Mouse (Mus musculus) liver, embryonic 16.5 days (tissue): Measurements from ENCODE around the gene Lrrc61. TPM values are rescaled to one million over a fixed set of nuclear protein-coding genes. Genes with fewer than 3 reads are reported as not detected.
A peak's percentile ranks its signal among the peaks of the same experiment; 100 is the strongest.

Experiments used
- ATAC-seq: fragments of 200-750 bp; cut with Nextera tagmentation; 2 replicates; pipeline ENCODE4 v1.8.0; 2017; ENCODE audit warnings: low read depth, mild to moderate bottlenecking, moderate number of reproducible peaks, moderate library complexity
- H3K27ac ChIP-seq: fragments of 300-500 bp; sonication (generic); 2 replicates; pipeline ENCODE4 v1.5.1; 2014; ENCODE audit warnings: mild to moderate bottlenecking, low read length
- H3K27me3 ChIP-seq: fragments of 300-500 bp; sonication (generic); 2 replicates; pipeline ENCODE4 v1.6.1; 2014; ENCODE audit warnings: low read depth, low read length, mixed read lengths; ENCODE audit not compliant: control insufficient read depth, insufficient read depth
- H3K36me3 ChIP-seq: fragments of 300-500 bp; sonication (generic); 2 replicates; pipeline ENCODE4 v1.6.1; 2014; ENCODE audit warnings: mild to moderate bottlenecking; ENCODE audit not compliant: control insufficient read depth, insufficient read depth
- H3K4me1 ChIP-seq: fragments of 300-500 bp; sonication (generic); 2 replicates; pipeline ENCODE4 v1.6.1; 2014; ENCODE audit warnings: low read depth, low read length, mixed read lengths; ENCODE audit not compliant: control insufficient read depth
- H3K4me2 ChIP-seq: fragments of 300-500 bp; sonication (generic); 2 replicates; pipeline ENCODE4 v1.6.1; 2014; ENCODE audit warnings: low read depth, low read length, mixed read lengths
- H3K4me3 ChIP-seq: fragments of 300-500 bp; sonication (generic); 2 replicates; pipeline ENCODE4 v1.5.1; 2014; ENCODE audit warnings: low read depth, mild to moderate bottlenecking, low read length
- H3K9ac ChIP-seq: fragments of 300-500 bp; sonication (generic); 2 replicates; pipeline ENCODE4 v1.6.1; 2014; ENCODE audit warnings: low read depth, low read length
- H3K9me3 ChIP-seq: fragments of 300-500 bp; sonication (generic); replicated peaks from 2 replicates; pipeline ENCODE4 v1.6.1; 2016; ENCODE audit warnings: low read length; ENCODE audit not compliant: control insufficient read depth
- WGBS: fragments of 180-500 bp; shearing (Covaris S2); extraction: QIAGEN DNeasy Blood & Tissue Kit; methylation state at CpG from one replicate; pipeline ENCODE4 v1.1.7; 2014; ENCODE audit not compliant: insufficient replicate concordance; 5-methylcytosine and 5-hydroxymethylcytosine counted together
- polyA plus RNA-seq: library from polyadenylated mRNA; unstranded; fragments of >200 nt; fragmentation: Nextera tagmentation; extraction: Ambion mirVana; gene quantifications from 2 replicates; pipeline ENCODE4 v1.2.1, GENCODE M21; 2015

Lrrc61 gene
- polyA plus RNA-seq, 1 experiment from 2014 or later = 2.1 TPM

DNA sequence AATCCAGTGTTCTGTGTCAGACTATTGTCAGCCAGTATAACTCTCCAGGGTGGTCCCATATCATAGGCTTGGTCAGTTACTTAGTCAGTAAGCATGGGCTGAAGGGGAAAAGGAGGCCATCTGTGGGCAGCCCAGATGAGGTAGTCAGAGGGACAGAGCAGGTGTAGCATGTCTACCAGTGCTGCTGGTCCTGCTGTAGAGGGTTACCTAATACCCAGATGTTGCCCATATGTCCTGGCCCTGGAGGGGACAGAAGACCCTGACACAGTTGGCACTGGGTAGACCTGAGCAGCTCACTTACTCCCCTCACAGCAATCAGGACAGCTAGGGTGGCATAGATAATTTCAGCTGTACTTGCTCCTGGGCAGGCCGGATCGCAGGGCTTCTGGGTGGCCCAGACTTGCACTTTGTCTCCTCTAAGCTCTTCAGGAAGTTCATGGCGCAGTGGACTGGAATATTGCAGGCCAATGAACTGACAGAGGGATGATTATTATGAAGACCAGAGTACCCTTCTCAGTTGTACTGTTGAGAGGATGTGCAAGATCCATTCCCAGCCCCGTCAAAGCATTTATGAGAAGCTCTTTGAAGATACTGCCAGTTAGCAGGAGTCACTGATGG lies 11.2 kb downstream of the Lrrc61 start:
- H3K9me3 ChIP-seq = no peaks in the 10 kb centered on the region
- H3K9ac ChIP-seq = no peak overlapping the region
- 67% methylated on average over 4 of the region's 4 CpGs for WGBS
- H3K27ac ChIP-seq = no peak overlapping the region
- no peaks in the 10 kb centered on the region for H3K36me3 ChIP-seq
- ATAC-seq = no peak
- no peaks in the 10 kb centered on the region for H3K27me3 ChIP-seq
- no peak overlapping the region for H3K4me2 ChIP-seq
- H3K4me1 ChIP-seq = no peaks in the 10 kb centered on the region; the same call in 1 of the 2 replicates
- no peak overlapping the region for H3K4me3 ChIP-seq

DNA sequence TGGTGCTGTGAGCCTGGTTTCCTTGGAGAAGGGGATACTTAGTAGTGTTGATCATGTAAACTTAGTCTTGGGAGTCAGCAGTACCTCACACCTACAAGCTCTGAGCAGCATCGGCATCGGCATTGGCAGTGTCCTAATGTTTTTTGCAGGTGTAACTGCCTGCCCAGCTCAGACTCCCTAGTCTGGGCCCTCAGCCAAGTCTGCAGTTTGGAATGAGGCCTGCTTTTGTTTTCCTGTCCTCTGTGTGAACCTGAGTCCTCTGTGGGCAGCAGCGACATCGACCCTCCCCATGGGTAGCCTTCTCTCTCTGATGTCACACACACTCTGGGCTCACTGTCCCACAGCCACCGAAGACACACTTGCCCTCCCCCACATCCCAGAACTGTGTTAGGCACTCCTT lies 11.7 kb downstream of the Lrrc61 start:
- no peaks in the 10 kb centered on the region for H3K27me3 ChIP-seq
- H3K4me2 ChIP-seq = no peak overlapping the region
- H3K27ac ChIP-seq = no peak overlapping the region
- no peaks in the 10 kb centered on the region for H3K36me3 ChIP-seq
- no peak overlapping the region for H3K4me3 ChIP-seq
- H3K4me1 ChIP-seq = no peaks in the 10 kb centered on the region; the same call in 1 of the 2 replicates
- no peaks in the 10 kb centered on the region for H3K9me3 ChIP-seq
- WGBS = 63% methylated on average over 5 of the region's 5 CpGs
- no peak overlapping the region for H3K9ac ChIP-seq
- ATAC-seq = peak; percentile 72

DNA sequence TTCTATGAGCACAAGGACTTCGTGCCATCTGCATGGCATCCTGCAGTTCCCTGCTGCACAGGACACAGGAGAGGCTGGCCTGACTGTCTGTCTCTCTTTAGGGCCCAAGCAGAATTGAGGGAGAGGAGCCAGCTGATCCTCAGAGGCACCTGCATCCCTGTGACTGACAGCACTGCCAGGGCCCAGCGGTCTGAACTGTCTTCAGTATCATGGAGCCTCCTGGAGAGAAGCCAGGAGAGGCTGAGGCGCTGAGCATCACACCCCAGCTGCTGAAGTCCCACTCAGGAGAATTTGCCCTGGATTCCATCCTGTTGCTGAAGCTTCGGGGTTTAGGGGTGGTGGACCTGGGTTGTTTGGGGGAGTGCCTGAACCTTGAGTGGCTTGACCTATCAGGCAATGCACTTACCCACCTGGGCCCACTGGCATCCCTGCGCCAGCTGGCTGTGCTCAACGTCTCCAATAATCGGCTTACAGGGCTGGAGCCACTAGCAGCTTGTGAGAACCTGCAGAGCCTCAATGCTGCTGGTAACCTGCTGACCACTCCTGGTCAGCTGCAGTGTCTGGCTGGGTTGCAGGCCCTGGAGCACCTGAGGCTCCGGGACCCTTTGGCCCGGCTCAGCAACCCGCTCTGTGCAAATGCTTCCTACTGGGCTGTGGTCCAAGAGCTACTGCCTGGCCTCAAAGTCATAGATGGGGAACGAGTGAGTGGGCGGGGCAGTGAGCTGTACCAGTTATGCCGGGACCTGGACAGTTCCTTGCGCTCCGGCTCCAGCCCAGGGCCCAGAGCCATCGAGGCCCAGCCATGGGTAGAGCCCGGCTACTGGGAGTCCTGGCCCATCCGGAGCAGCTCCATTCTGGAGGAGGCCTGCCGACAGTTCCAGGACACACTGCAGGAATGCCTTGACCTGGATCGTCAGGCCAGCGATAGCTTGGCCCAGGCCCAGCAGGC lies 13.7 kb downstream of the Lrrc61 start:
- WGBS = 75% methylated on average over 21 of the region's 21 CpGs
- no peaks in the 10 kb centered on the region for H3K27me3 ChIP-seq
- ATAC-seq = no peak
- H3K9ac ChIP-seq = no peak overlapping the region
- no peaks in the 10 kb centered on the region for H3K9me3 ChIP-seq
- H3K4me2 ChIP-seq = no peak overlapping the region
- H3K36me3 ChIP-seq = no peaks in the 10 kb centered on the region
- no peak overlapping the region for H3K27ac ChIP-seq
- H3K4me1 ChIP-seq = peaks cover 5% of the 10 kb centered on the region
- H3K4me3 ChIP-seq = no peak overlapping the region

DNA sequence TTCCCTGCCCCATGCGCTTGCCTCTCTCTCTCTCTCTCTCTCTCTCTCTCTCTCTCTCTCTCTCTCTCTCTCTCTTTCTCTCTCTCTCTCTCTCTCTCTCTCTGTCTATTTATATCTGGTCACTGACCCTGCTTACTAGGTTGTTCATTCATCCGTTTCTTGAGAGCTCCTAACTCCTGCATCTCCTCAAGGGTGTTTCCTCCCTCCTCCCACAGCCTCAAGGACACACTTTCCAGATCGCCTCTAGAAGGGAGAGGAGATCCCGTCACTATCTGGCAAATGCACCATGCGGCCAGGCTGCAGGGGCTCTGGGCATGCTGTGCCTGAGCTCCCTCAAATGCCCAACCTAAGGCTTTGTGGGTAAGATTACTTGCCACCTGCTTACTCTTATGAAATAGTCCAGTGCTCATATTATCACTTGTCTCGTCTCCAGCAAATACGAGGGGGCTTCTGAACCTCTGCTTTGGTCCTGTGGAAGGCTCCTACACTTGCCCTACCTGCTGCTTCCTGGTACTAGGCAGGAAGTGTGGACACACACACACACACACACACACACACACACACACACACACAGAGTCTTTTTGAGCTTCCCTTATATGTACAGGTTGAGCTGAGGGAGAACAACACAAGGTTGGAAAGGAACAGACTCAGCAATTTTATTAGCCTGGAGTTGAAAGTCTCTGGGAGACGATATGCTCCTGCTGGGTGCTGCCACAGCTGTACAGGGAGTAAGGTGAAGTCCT lies 14.6 kb downstream of the Lrrc61 start:
- Histone ChIP-seq H3K9ac (no peak overlapping the region), H3K4me1 (peaks cover 6% of the 10 kb centered on the region), H3K9me3 (no peaks in the 10 kb centered on the region), H3K36me3 (no peaks in the 10 kb centered on the region), H3K4me3 (no peak overlapping the region), H3K27ac (no peak overlapping the region), H3K27me3 (no peaks in the 10 kb centered on the region), H3K4me2 (no peak overlapping the region)
- no peak for ATAC-seq
- 56% methylated on average over 8 of the region's 8 CpGs for WGBS

DNA sequence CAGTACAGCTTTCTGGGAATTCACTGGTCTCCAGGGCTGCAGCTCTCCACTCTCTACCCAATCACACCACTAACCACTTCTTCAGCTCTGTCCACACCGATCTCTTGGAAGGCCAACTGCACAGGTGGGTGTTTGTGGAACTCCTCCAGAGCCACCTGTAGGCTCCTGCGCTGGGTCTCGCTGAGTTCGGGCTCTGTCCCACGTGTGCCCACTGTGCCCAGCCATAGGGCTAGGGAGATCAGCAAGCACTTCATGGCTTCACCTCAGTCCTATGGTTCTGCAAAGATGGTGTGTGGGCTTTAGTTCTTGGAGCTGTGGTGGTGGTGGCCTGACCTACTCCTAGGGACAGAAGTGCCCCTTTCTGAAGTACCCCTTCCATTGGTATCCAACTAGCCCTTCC lies 17.4 kb downstream of the Lrrc61 start:
- no peaks in the 10 kb centered on the region for H3K9me3 ChIP-seq
- H3K27me3 ChIP-seq = no peaks in the 10 kb centered on the region
- H3K4me1 ChIP-seq = peaks cover 6% of the 10 kb centered on the region
- H3K36me3 ChIP-seq = no peaks in the 10 kb centered on the region
- no peak for ATAC-seq
- no peak overlapping the region for H3K4me3 ChIP-seq
- WGBS = 71% methylated on average over 5 of the region's 5 CpGs
- H3K4me2 ChIP-seq = peak overlapping the region; percentile 15; the same call in 1 of the 2 replicates
- H3K9ac ChIP-seq = no peak overlapping the region
- H3K27ac ChIP-seq = no peak overlapping the region

DNA sequence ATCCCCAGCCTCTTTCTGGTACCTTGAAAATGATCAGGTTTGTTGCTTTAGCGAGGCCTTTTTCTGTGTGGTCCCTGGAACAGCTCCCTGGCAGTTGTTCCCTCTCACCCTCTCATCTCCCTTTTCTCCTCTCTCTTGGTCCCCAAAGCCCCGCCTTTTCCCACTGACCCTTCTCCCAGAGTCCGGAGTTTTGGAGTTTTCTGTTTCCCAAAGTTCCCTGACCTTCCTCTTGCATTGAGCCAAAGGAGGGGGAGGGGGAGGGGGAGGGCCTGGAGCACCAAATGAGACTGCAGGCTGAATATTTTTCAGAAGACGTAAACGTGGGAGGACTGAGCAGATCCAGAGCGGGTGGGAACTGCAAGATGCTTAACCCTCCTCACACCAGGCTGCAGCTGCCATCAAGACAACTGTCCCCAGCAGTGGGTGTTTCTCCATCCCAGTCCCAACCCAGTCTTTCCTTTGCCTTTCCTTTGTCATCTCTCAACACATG lies 18.0 kb downstream of the Lrrc61 start, which contains the start of gene Rarres2:
Gene Rarres2 (minus strand): TSS at position 218 of the 490 bp plus-strand sequence.
- peak within 1 kb of the TSS; percentile 15; the same call in 1 of the 2 replicates for H3K4me2 ChIP-seq
- no peak within 1 kb of the TSS for H3K9ac ChIP-seq
- peak; percentile 63 for ATAC-seq
- H3K36me3 ChIP-seq = no peaks in the 10 kb centered on the region
- H3K27me3 ChIP-seq = no peaks in the 10 kb centered on the region
- WGBS = 42% methylated on average over 6 of the region's 6 CpGs
- H3K4me1 ChIP-seq = peaks cover 6% of the 10 kb centered on the region
- peak within 1 kb of the TSS; percentile 29; the same call in 1 of the 2 replicates for H3K27ac ChIP-seq
- H3K4me3 ChIP-seq = no peak within 1 kb of the TSS
- no peaks in the 10 kb centered on the region for H3K9me3 ChIP-seq

DNA sequence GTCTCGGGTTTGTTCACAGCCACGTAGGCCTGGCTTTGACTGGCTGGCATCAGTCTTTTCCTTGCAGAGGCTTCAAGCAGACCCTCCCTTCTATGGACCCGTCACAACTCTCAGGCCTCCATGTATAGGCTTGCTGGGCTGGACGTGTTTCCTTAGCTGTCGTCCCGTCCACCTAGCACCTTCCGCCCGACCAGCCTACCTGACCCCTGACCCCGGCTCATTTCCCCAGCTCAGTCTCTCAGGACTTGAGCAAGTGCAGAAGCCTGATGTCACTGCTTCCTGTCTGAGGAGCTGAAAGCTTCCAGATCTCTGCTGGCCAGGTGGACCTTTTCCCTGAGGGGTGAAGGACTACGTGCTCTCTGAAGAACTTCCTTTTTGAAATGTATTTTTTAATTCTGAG lies 18.7 kb downstream of the Lrrc61 start:
- Histone ChIP-seq H3K4me1 (peaks cover 6% of the 10 kb centered on the region), H3K4me3 (no peak overlapping the region), H3K27me3 (no peaks in the 10 kb centered on the region), H3K9ac (no peak overlapping the region), H3K9me3 (no peaks in the 10 kb centered on the region), H3K4me2 (no peak overlapping the region), H3K27ac (no peak overlapping the region), H3K36me3 (no peaks in the 10 kb centered on the region)
- 43% methylated on average over 10 of the region's 10 CpGs for WGBS
- ATAC-seq = no peak

DNA sequence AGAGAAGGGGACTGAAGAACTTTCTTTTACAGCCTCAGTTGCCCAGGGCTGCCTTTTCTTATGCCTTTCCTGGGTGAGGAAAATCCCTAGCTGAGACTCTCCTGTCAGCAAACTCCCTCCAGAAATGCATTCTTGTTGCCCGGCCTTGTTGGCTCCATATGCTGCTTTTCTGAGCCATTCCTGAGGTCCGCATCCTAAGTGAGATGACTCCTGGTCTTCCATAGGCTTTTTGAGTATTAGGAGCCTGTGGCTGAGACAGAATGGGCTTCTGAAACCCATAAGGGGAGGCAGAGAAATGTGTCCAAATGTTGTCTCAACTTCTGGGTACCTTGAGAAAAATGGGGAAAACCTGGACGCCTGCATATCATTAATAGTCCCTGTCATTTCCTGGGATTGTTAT lies 19.4 kb downstream of the Lrrc61 start:
- no peaks in the 10 kb centered on the region for H3K36me3 ChIP-seq
- no peak for ATAC-seq
- H3K27ac ChIP-seq = no peak overlapping the region
- no peak overlapping the region for H3K4me3 ChIP-seq
- no peaks in the 10 kb centered on the region for H3K9me3 ChIP-seq
- no peak overlapping the region for H3K4me2 ChIP-seq
- H3K9ac ChIP-seq = no peak overlapping the region
- H3K4me1 ChIP-seq = peaks cover 6% of the 10 kb centered on the region
- H3K27me3 ChIP-seq = no peaks in the 10 kb centered on the region
- WGBS = 53% methylated on average over 3 of the region's 3 CpGs
